Mouse (Mus musculus) CD4-positive, CD25-positive, alpha-beta regulatory T cell, adult 9 weeks (primary cell): ENCODE results near the gene Iqcm. TPM values are rescaled to one million over a fixed set of nuclear protein-coding genes. Genes with fewer than 3 reads are reported as not detected.

Experiments used
- polyA plus RNA-seq: library from polyadenylated mRNA; unstranded; fragments of 100-300 nt; shearing (Covaris generic); gene quantifications from one replicate; pipeline ENCODE4 v1.2.1, GENCODE M21; 2017

The Iqcm gene
- polyA plus RNA-seq: not detected

GRCm38 (mm10) chr8:75448394-75448793, at the start of gene Iqcm:
TSS of gene Iqcm (plus strand) at chr8:75448694.

GRCm38 (mm10) chr8:75406489-75406888, 42.0 kb upstream of the Iqcm start, which contains the start of gene Gm10358:
TSS of gene Gm10358 (minus strand) at chr8:75406589.

Other genes with a start within 250 kb of the Iqcm start
- not detected for gene Rasd2, start 234.8 kb upstream of the Iqcm start, polyA plus RNA-seq
- not detected for gene Gm10358, start 42.1 kb upstream of the Iqcm start, polyA plus RNA-seq